Mouse (Mus musculus) midbrain, embryonic 10.5 days (tissue): Measurements from ENCODE around the gene Gnat1. TPM values are rescaled to one million over a fixed set of nuclear protein-coding genes. Genes with fewer than 3 reads are reported as not detected.
"Not testable (repeated sequence)": the region's sequence is repeated elsewhere in the genome, so short reads cannot be mapped to it uniquely, and the experiment has no call there.

ENCODE experiments used
- DNase-seq: peaks from one replicate; pipeline ENCODE4 v3.0.0-alpha.2; 2017; ENCODE audit warnings: low spot score
- H3K27ac ChIP-seq: fragments of 300-500 bp; sonication (generic); replicated peaks from 2 replicates; pipeline ENCODE4 v1.5.1; 2016; ENCODE audit warnings: mild to moderate bottlenecking
- H3K27me3 ChIP-seq: fragments of 300-500 bp; sonication (generic); 2 replicates; pipeline ENCODE4 v1.6.1; 2016; ENCODE audit warnings: low read depth, mild to moderate bottlenecking; ENCODE audit not compliant: poor library complexity, severe bottlenecking
- H3K36me3 ChIP-seq: fragments of 300-500 bp; sonication (generic); 2 replicates; pipeline ENCODE4 v1.6.1; 2016; ENCODE audit warnings: mild to moderate bottlenecking, moderate library complexity
- H3K4me1 ChIP-seq: fragments of 300-500 bp; sonication (generic); 2 replicates; pipeline ENCODE4 v1.6.1; 2016
- H3K4me3 ChIP-seq: fragments of 300-500 bp; sonication (generic); 2 replicates; pipeline ENCODE4 v1.5.1; 2016; ENCODE audit warnings: mild to moderate bottlenecking, moderate library complexity
- H3K9me3 ChIP-seq: fragments of 300-500 bp; sonication (generic); replicated peaks from 2 replicates; pipeline ENCODE4 v1.6.1; 2016; ENCODE audit warnings: mild to moderate bottlenecking
- WGBS: fragments of 180-500 bp; shearing (Covaris S2); methylation state at CpG from one replicate; pipeline ENCODE4 v1.1.7; 2016; 5-methylcytosine and 5-hydroxymethylcytosine counted together
- polyA plus RNA-seq: library from polyadenylated mRNA; unstranded; fragments of >200 nt; fragmentation: Nextera tagmentation; extraction: Ambion mirVana; gene quantifications from 2 replicates; pipeline ENCODE4 v1.2.1, GENCODE M21; 2016

The Gnat1 gene
- polyA plus RNA-seq, 1 experiment from 2014 or later, result 3.6 TPM

DNA sequence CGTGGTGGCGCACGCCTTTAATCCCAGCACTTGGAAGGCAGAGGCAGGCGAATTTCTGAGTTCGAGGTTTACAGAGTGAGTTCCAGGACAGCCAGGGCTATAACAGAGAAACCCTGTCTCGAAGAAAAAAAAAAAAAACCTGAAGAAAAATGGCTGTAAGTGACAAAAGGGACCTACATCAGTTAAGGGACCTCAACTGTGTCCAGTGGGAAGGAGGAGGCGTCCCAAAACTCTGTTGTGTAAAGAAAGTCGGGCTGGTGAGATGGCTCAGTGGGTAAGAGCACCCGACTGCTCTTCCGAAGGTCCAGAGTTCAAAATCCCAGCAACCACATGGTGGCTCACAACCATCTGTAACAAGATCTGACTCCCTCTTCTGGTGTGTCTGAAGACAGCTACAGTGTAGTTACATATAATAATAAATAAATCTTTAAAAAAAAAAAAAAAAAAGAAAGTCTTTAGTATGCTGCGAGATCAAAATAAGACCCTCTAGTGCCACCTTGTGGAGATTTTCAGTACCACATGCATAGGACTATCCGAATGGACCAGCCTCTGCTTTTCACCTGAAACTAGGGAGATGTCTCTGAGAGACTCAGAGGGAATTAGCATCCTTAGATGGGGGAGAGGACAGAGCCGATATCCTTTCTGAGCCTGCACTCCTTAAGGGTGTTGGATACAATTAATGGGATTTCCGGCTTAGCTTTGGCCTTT, 1.5 kb downstream of the Gnat1 start:
- H3K4me1 ChIP-seq, result peaks cover 36% of the 10 kb centered on the region
- H3K27ac ChIP-seq, H3K4me3 ChIP-seq, H3K9me3 ChIP-seq: not testable (repeated sequence)
- DNase-seq, result peak; percentile 65
- peaks cover 50% of the 10 kb centered on the region for H3K27me3 ChIP-seq
- H3K36me3 ChIP-seq, result peaks cover 15% of the 10 kb centered on the region
- WGBS, result 41% methylated on average over 14 of the region's 14 CpGs

DNA sequence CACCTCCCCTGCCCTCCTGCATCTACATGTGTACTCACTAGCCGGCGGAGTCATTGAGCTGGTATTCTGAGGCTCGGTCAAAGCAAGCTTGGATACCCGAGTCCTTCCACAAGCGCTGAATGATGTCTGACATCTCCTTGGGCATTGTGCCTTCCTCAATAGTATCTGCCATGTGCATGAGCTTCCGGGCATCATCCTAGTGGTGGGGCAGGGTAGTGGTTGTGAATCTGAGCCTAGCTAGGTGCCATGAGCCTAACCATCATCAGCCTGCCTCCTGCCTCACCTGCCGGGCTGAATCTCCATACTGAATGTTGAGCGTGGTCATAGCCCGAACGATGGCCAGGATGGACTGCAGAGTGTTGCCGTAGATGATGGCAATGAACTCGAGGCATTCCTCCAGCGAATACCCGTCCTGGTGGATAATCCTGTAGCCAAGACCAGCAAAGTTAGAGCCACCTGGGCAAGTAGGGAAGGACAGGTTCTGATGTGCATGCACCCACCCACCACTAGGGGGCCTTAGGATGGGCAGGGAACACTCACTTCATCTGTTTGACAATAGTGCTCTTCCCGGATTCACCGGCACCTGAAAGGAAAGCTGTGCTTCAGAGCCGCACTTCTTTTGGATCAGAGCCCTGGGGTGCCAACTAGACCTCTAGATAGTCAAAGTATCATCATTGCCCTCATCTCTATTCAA, 2.3 kb downstream of the Gnat1 start:
- 20% methylated on average over 17 of the region's 17 CpGs for WGBS
- Histone ChIP-seq H3K4me3 (peak overlapping the region; percentile 54; the same call in 1 of the 2 replicates), H3K27me3 (peaks cover 50% of the 10 kb centered on the region), H3K27ac (no peak overlapping the region), H3K9me3 (no peaks in the 10 kb centered on the region), H3K4me1 (peaks cover 36% of the 10 kb centered on the region), H3K36me3 (peaks cover 8% of the 10 kb centered on the region)
- DNase-seq, result peak; percentile 57

DNA sequence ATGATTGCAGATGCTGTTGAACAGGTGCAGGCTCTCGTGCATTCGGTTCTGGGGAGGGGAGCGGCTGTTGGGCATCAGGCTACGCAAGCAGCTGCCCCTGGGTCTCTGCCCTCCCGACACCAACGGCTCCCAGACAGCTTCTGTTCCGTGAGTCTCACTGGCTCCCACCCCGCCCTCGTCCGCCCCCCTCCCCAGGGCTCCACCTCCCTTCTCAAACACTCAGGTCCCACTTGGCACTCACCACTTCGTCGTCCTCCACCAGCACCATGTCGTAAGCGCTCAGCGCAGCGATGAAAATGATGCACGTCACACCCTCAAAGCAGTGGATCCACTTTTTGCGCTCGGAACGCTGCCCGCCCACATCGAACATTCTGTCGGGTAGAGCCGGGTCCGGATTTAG, 3.2 kb downstream of the Gnat1 start:
- H3K27ac ChIP-seq, result peak overlapping the region; percentile 46; the same call in 1 of the 2 replicates
- no peaks in the 10 kb centered on the region for H3K9me3 ChIP-seq
- H3K4me3 ChIP-seq, result peak overlapping the region; percentile 54
- H3K27me3 ChIP-seq, result peaks cover 50% of the 10 kb centered on the region
- 2% methylated on average over 25 of the region's 25 CpGs for WGBS
- H3K4me1 ChIP-seq, result peaks cover 34% of the 10 kb centered on the region
- no peak for DNase-seq
- no peaks in the 10 kb centered on the region; the same call in 1 of the 2 replicates for H3K36me3 ChIP-seq

DNA sequence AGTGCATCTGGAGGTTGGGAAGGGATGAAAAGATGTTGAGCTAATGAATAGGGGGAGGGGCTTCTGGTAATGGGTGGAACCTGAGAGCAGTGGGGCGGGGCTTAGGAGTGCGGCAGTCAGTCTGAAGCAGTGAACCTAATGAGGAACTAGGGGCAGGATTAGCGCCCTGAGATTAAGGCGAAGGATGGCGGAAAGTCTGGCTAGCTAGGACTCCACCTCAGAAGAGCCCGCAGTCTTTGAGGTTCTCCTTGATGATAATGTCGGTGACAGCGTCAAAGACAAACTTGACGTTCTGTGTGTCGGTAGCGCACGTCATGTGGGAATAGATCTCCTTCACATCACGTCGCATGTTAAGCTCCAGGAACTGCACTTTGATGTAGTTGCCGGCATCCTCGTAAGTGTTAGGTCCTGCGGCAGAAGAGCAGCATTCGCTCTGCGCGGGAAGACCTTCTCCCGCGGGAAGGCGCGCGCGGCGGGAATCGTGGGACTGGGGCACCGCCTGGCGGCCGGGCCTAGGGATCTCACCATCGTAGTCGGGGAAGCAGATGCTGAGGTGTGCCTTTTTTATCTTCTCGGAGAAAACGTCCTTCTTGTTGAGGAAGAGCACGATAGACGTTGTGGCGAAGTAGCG, 3.7 kb downstream of the Gnat1 start:
- Histone ChIP-seq H3K27me3 (peaks cover 50% of the 10 kb centered on the region), H3K4me3 (peak overlapping the region; percentile 54), H3K27ac (peak overlapping the region; percentile 46; the same call in 1 of the 2 replicates), H3K4me1 (peaks cover 33% of the 10 kb centered on the region), H3K36me3 (no peaks in the 10 kb centered on the region), H3K9me3 (no peaks in the 10 kb centered on the region)
- peak; percentile 86 for DNase-seq
- under 1% methylated on average over 39 of the region's 39 CpGs for WGBS

DNA sequence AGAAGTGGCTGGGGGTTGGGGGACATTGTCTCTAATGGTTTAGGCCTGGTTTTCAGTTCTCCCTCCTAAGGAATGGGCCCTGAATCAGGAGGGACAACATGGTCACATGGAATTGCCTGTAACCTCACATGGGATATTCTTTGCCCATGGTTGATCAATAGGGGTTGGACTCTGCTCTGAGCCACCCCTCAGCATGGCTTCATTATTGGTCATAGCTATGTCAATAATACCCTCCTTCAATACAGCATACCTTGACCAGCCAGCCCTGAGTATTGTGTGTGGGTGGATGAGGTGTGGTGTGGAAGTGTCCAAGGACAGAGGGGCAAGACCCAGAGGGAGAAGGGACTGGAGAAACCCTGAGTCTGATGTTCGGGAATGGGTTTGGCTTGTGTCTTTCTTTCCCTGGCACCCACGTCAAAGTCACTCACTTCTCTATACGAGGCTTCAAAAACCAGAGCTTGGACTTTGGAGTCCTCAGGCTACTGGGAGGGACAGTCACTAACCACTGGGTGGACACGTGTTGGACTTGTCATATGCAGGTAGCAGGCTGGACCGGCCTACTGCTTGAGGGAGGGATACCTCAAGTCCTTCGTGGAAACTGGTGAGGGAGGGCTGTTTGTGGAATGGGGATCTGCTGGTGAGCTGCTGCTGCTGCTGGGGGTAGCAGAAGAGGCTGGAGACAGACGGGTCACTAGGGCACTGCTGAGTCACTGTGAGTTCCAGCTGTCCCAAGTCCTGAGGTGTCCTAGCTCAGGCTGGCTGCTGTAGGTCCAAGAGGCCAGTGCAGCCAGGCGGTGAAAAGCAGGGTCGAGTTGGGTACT, 4.7 kb downstream of the Gnat1 start:
- Histone ChIP-seq H3K36me3 (no peaks in the 10 kb centered on the region), H3K27me3 (peaks cover 50% of the 10 kb centered on the region), H3K27ac (no peak overlapping the region), H3K9me3 (no peaks in the 10 kb centered on the region), H3K4me1 (peaks cover 42% of the 10 kb centered on the region), H3K4me3 (no peak overlapping the region)
- 51% methylated on average over 9 of the region's 9 CpGs for WGBS
- DNase-seq, result no peak

DNA sequence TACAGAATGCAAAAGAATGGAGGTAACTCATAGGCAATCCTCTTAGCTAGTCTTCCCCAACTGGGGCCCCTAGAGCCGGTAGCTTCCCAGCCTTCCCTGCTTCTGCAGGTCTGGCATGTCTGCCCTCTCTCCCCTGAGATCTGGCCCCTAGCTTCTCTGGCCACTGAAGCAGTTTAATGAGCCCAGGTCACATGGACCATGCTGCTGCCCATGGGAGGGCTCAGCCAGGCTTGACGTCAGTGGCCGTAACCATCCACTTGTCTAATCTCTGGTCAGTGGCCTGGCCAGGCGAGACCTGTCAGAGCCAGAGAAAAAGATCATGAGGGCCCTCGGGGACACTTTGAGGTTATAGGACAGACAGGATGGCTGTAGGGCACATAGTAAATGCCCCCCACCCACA, 9.3 kb downstream of the Gnat1 start:
- Histone ChIP-seq H3K27ac (no peak overlapping the region; the same call in 1 of the 2 replicates), H3K36me3 (no peaks in the 10 kb centered on the region), H3K9me3 (no peaks in the 10 kb centered on the region), H3K4me3 (no peak overlapping the region), H3K4me1 (peaks cover 58% of the 10 kb centered on the region), H3K27me3 (peaks cover 63% of the 10 kb centered on the region)
- WGBS, result 56% methylated on average over 5 of the region's 5 CpGs
- no peak for DNase-seq

DNA sequence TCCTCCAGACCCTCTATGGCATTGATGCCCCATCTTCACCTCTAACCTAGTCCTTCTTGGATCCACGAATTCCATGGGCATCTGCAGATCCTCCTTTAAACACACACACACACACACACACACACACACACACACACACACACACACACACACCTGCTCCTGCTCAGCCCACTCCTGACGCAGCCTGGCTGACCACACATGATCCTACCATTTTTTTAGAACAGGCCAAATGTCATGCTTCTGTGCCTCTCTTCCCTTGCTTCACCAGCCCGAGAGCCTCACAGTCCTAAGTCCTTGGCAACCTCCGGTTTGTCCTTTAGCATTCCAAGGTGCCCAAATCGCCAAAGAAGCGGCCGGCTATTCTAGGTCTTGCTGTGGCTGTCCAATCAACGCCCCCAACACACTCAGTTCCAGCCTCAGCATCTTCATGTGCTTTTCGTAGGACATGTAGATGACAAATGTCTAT, 10.0 kb downstream of the Gnat1 start, which contains the start of gene Slc38a3:
Slc38a3 (minus strand) TSS at position 51 of the 466 bp plus-strand sequence.
- H3K27me3 ChIP-seq, result peaks cover 61% of the 10 kb centered on the region
- H3K4me1 ChIP-seq, result peaks cover 60% of the 10 kb centered on the region
- H3K27ac ChIP-seq, result peak within 1 kb of the TSS; percentile 84

DNA sequence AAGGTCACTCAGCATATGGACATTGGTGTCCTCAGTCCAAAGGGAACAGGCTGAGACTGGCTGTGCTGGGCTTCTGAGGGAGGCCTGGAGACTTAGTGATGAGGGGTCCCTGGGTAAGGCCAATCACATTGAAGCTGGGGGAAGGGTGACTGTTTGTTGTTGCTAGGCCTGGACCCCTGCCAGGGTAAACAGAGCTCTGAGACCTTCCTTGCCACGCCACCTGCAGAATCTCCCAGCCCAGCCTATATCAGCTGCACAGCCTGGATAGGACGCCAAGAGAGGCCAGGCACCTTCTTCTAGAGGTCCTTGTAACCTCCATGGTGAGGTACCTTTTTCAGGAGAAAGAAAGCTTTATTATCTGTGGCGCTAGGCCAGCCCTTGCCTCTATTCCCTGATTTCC, 10.6 kb downstream of the Gnat1 start:
- Histone ChIP-seq H3K4me3 (no peak overlapping the region), H3K27me3 (peaks cover 55% of the 10 kb centered on the region), H3K9me3 (no peaks in the 10 kb centered on the region), H3K36me3 (no peaks in the 10 kb centered on the region), H3K4me1 (peaks cover 64% of the 10 kb centered on the region), H3K27ac (no peak overlapping the region; the same call in 1 of the 2 replicates)
- no peak for DNase-seq
- WGBS, result 64% methylated on average over 3 of the region's 3 CpGs

More for the DNA sequence above, 10.0 kb downstream of the Gnat1 start, which contains the start of gene Slc38a3:
- WGBS, result 85% methylated on average over 9 of the region's 9 CpGs
- no peaks in the 10 kb centered on the region for H3K36me3 ChIP-seq
- H3K9me3 ChIP-seq, result no peaks in the 10 kb centered on the region
- no peak for DNase-seq
- H3K4me3 ChIP-seq, result peak within 1 kb of the TSS; percentile 65; the same call in 1 of the 2 replicates

DNA sequence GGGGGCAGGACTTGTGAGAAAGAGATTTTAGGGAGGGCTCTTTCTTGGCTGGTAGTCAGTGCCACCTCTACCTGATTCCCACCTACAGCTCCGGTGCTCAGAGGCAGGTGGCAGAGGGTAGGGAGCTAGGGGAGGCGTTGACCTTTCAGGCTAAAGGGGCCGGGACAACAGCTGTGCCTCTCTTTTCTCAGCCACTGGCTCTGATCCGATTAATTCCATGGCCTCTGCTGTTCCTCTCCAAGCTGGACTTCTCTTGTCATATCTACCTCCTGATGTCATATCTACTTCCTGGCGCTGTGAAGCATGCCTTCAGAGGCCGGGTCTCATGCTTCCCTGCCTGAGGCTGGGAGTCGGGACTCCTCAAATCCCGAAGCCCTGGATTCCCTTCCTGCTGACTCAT, 11.5 kb downstream of the Gnat1 start:
- Histone ChIP-seq H3K9me3 (no peaks in the 10 kb centered on the region), H3K4me1 (peaks cover 73% of the 10 kb centered on the region), H3K27me3 (peaks cover 51% of the 10 kb centered on the region), H3K27ac (peak overlapping the region; percentile 84), H3K36me3 (no peaks in the 10 kb centered on the region), H3K4me3 (peak overlapping the region; percentile 65)
- WGBS, result 21% methylated on average over 8 of the region's 8 CpGs
- peak; percentile 38 for DNase-seq

DNA sequence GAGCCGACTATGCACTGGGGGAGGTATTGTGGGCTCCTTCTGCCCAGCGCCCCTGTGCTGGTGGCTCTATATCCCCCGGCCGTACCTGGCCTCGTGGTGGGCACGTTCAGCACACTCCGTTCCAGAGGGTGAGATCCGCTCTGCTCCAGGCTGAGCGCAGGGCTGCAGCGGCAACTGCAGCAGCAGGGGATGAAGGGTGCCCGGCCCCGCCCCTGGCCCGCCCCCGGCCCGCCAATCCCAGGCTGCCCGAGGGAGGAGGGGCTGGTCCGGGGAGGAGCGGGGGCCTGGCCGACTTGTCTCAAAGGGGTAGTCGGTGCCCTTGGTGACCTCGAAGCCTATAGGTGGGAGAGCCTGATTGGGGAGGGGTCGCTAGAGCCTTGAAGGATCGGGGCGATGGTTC, 12.3 kb downstream of the Gnat1 start:
- H3K27me3 ChIP-seq, result peaks cover 51% of the 10 kb centered on the region
- no peaks in the 10 kb centered on the region for H3K36me3 ChIP-seq
- WGBS, result under 1% methylated on average over 24 of the region's 24 CpGs
- H3K4me1 ChIP-seq, result peaks cover 81% of the 10 kb centered on the region
- H3K9me3 ChIP-seq, result no peaks in the 10 kb centered on the region
- peak overlapping the region; percentile 65 for H3K4me3 ChIP-seq
- H3K27ac ChIP-seq, result peak overlapping the region; percentile 84
- peak; percentile 87 for DNase-seq

DNA sequence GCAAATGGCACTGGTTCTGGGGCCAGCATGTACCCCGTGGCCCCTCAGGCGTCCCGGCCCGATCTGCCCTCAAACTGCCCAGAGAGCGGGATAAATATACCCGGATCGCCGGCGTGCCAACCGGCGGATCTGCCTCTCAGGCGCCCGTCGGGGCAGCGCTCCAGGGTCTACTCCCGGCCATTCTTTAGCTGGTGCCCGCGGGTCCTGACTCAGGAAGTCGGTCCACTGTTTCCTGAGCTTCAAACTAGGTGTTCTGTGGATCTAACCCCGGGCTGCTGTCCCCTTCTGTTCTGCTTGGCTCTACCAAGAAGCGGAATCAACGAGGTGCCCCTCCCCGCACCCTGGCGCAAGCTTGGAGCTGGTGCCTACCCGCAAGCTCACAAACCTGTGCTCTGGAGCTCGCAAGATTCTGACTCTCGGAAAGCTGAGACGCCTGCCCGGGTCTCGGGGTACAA, 12.7 kb downstream of the Gnat1 start:
- H3K4me1 ChIP-seq, result peaks cover 82% of the 10 kb centered on the region
- no peaks in the 10 kb centered on the region for H3K36me3 ChIP-seq
- peak overlapping the region; percentile 65 for H3K4me3 ChIP-seq
- no peak for DNase-seq
- peaks cover 51% of the 10 kb centered on the region for H3K27me3 ChIP-seq
- H3K27ac ChIP-seq, result peak overlapping the region; percentile 84
- under 1% methylated on average over 30 of the region's 30 CpGs for WGBS
- H3K9me3 ChIP-seq, result no peaks in the 10 kb centered on the region

DNA sequence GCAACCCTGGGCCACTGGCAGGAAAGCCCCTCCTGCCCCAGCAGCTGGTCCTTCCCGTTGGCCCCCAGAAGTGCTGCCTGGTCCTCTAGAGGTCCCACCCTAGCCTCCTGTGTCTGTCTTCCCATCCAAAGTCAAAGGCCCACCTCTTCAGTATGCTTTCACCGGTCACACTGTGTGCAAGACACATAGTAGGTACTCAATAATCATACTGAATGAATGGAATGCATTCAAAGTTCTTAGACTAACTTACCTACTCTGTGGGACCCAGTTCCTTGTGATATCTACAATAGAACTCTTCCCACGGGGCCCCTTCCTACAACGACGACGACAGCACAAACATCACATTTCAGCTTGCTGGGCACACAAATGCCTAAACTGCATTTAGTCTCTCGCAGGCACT, 14.2 kb downstream of the Gnat1 start:
- Histone ChIP-seq H3K27me3 (peaks cover 51% of the 10 kb centered on the region), H3K4me1 (peaks cover 78% of the 10 kb centered on the region)

More for the DNA sequence above, 14.2 kb downstream of the Gnat1 start:
- Histone ChIP-seq H3K27ac (no peak overlapping the region), H3K36me3 (no peaks in the 10 kb centered on the region), H3K4me3 (peak overlapping the region; percentile 65), H3K9me3 (no peaks in the 10 kb centered on the region)
- no peak for DNase-seq
- WGBS, result 88% methylated on average over 7 of the region's 7 CpGs
